Mouse (Mus musculus) T-helper 17 cell (primary cell): ENCODE data around the gene Ak5.

Source experiments
- in situ Hi-C, 2 experiments: fragments of 300-600 bp; cut with MboI, MseI; formaldehyde crosslinking; loops; 1 replicate in 1 of 2; 2 replicates in 1 of 2; pipeline ENCODE4 v1.15.1; 2025; ENCODE audit warnings: high pct_unique_total_duplicates in 2 of 2

Ak5 gene

GRCm38 (mm10) chr3:152568455-152569241 lies 99.5 kb downstream of the Ak5 start:
- in situ Hi-C loops = no loop called here

- in situ Hi-C loops = no loop called here
Measured at GRCm38 (mm10) chr3:152564516-152565113, 103.5 kb downstream of the Ak5 start.

GRCm38 (mm10) chr3:152563833-152564232 lies 104.3 kb downstream of the Ak5 start:
- in situ Hi-C loops = no loop called here

GRCm38 (mm10) chr3:152561708-152562107 lies 106.5 kb downstream of the Ak5 start:
- in situ Hi-C loops = no loop called here

GRCm38 (mm10) chr3:152559295-152559694 lies 108.9 kb downstream of the Ak5 start:
- in situ Hi-C loops = no loop called here

- in situ Hi-C loops = no loop called here
Measured at GRCm38 (mm10) chr3:152558106-152558505, 110.1 kb downstream of the Ak5 start.

- in situ Hi-C loops = no loop called here
Measured at GRCm38 (mm10) chr3:152557659-152558058, 110.5 kb downstream of the Ak5 start.

GRCm38 (mm10) chr3:152556919-152557318 lies 111.2 kb downstream of the Ak5 start:
- in situ Hi-C loops = no loop called here

GRCm38 (mm10) chr3:152556435-152556834 lies 111.7 kb downstream of the Ak5 start:
- in situ Hi-C loops = no loop called here

GRCm38 (mm10) chr3:152555216-152555615 lies 112.9 kb downstream of the Ak5 start:
- in situ Hi-C loops = no loop called here

GRCm38 (mm10) chr3:152554366-152554765 lies 113.8 kb downstream of the Ak5 start:
- in situ Hi-C loops = no loop called here

- in situ Hi-C loops = no loop called here
Measured at GRCm38 (mm10) chr3:152552641-152553040, 115.5 kb downstream of the Ak5 start.

GRCm38 (mm10) chr3:152550528-152551115 lies 117.5 kb downstream of the Ak5 start:
- in situ Hi-C loops = no loop called here

GRCm38 (mm10) chr3:152550031-152550430 lies 118.1 kb downstream of the Ak5 start:
- in situ Hi-C loops = no loop called here

GRCm38 (mm10) chr3:152544921-152545320 lies 123.2 kb downstream of the Ak5 start:
- in situ Hi-C loops = no loop called here

GRCm38 (mm10) chr3:152542298-152542697 lies 125.9 kb downstream of the Ak5 start:
- in situ Hi-C loops = no loop called here

- in situ Hi-C loops = no loop called here
Measured at GRCm38 (mm10) chr3:152530344-152530743, 137.8 kb downstream of the Ak5 start.

GRCm38 (mm10) chr3:152529058-152529972 lies 138.8 kb downstream of the Ak5 start:
- in situ Hi-C loops = no loop called here

- in situ Hi-C loops = no loop called here
Measured at GRCm38 (mm10) chr3:152526721-152527120, 141.4 kb downstream of the Ak5 start.

- in situ Hi-C loops = no loop called here
Measured at GRCm38 (mm10) chr3:152523315-152523638, 144.9 kb downstream of the Ak5 start.

GRCm38 (mm10) chr3:152522634-152523314 lies 145.4 kb downstream of the Ak5 start:
- in situ Hi-C loops = no loop called here
